Mouse (Mus musculus): ENCODE measurements around the gene Kif1c.
"Not testable (repeated sequence)": the region's sequence is repeated elsewhere in the genome, so short reads cannot be mapped to it uniquely, and the experiment has no call there.

Kif1c gene

DNA sequence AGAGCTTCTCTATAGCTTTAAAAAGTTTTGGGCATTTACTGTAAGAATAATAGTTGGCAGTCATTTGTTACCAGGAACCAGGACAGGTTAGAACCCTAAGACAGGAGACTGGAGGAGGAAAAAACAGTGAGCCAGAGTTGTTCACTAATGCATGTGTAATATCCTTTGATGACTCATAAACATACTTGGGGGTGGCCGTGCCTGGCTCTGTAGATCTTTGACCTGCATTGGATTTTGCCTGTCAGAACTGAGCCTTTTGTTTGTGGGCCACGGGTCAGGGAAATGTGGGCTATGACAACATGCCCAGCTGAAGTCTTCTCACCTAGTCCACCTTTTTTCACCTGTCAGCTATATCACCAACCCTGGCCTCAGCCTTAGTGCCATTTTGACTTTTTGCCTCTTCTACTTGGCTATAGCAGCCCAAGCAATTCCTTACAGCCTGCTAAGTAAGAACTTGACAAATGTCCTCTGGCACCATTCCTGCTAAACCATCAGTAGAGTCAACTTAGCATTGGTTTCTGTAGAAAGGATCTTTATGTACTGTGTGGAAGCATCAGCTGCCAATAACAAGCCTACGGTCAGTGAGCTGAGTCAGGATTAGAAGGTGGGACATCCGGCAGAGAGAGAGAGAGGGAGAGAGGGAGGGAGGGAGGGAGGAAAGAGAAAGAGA, 47.7 kb downstream of the Kif1c start:
- no peak for DNase-seq

DNA sequence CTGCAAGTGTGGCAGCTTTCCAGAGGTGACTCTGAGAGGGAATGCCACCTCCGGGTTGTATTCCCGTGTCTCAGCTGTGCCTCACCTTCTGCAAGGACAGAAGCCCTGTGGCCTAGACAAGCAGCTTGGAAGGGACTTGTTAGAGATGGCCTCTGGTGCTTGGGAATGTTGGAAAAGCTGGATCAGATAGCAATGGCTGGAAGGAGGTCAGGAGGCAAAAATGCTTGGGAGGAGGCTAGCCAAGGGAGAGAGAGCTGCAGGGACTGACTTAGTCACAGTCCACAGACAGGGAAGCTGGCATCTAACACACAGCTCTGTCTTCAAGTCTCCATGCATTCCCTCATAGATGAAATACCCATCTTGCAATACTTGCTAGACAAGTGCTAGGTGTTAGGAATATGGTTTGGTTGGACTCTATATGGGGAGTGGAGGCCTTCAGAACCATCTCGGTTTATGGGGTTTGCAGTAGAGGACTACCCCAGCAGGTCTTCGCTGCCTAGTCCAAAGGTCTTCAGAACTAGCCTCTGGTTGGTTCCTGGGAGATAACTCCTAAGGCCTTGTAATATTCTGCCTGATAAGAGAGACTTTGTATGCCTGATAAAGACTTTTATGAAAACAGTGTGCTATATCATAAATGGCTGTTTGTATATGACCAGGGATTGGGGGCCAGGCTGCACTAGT, 52.1 kb downstream of the Kif1c start:
- DNase-seq: no peak

DNA sequence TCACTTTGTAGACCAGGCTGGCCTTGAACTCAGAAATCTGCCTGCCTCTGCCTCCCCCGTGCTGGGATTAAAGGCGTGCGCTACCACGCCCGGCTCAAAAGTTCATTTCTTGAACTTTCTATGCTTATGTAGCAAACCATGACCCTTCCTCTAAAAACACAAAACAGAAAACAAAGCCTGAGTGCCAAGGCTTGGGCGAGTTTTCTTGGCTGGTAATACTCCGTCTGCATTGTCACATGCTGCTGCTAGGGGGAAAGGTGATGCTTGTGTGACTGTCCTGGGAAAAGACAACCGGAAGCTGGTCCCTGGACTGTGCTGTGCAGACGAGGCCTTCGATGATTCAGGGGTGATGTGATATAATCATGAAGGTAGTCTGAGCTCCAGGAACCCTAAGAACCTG, 52.8 kb downstream of the Kif1c start:
- no peak for DNase-seq

- DNase-seq: no peak
These were observed 54.1 kb downstream of the Kif1c start for GRCm38 (mm10) chr11:70754476-70754875.

- no peak for DNase-seq
These were observed 54.6 kb downstream of the Kif1c start for GRCm38 (mm10) chr11:70754958-70755357.

GRCm38 (mm10) chr11:70755645-70756044, 55.3 kb downstream of the Kif1c start:
- DNase-seq: peak; percentile 57

- DNase-seq: not testable (repeated sequence)
These were observed 60.1 kb downstream of the Kif1c start for GRCm38 (mm10) chr11:70760446-70760845.

DNA sequence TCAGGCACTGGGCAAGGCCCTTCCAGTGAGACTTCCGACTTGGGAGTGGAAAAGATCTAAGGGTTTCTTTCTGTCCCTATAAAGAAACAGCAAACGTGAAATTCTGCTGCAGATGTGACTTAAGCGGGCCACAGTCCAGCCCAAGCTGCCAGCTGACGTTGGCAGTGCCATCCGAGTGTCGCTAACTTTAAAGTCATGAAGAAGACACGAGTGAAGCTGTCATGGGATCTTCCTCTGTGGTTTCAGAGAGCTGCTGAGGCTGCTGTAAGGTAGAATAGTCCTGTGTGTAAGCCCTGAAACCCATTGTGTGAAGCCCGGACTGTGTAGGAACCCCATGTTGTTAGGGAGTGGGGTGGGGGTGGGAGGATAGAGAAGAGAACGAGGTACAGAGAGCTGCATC, 62.3 kb downstream of the Kif1c start:
- no peak for DNase-seq

- no peak for DNase-seq
These were observed 63.2 kb downstream of the Kif1c start for GRCm38 (mm10) chr11:70763582-70763935.

DNA sequence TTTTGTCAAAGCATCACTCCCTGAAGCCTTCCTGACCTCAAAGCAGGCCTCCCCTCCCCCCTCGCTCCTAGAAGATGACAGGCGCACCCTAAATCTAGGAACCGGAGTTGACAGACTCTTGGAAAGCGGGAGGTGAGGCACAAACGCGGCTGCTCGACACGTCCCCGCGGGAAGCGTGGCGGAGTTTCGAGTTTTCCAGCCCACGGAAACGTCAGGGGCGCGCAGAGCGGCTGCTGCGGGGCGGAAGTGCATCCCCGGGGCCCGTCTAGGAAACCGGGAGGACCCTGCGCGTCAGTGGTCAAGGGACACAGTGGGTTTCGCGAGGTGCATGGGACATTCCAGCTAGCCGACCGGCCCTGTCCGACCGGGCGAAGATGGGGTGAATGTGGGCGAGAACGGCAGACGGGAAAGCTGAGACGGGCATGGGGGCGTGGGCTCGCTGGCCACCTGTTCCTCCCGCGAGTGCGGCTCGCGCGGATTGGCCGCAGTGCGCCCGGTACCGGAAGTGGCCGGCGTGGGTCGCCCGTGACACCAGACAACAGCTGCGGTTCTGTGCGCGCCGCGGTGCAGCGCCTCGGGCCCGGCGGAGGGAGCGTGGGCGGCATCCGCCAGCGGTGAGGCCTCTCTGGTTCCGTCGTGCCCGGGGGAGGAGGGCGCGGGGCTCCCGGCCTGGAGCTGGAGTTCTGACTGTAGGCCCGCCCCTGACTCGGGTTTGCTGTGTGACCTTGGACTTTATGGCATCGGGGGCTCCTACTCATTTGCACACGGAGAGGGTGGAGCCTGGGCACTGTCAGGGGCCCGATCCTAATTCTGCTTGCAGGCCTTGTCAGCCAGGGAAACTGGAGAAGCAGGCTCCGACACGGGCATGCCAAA, 63.8 kb downstream of the Kif1c start, which contains the start of gene Zfp3:
Gene Zfp3 (plus strand): TSS at position 274 of the 873 bp plus-strand sequence.
- DNase-seq: peak; percentile 83

GRCm38 (mm10) chr11:70765776-70766445, 65.6 kb downstream of the Kif1c start:
- DNase-seq: no peak

DNA sequence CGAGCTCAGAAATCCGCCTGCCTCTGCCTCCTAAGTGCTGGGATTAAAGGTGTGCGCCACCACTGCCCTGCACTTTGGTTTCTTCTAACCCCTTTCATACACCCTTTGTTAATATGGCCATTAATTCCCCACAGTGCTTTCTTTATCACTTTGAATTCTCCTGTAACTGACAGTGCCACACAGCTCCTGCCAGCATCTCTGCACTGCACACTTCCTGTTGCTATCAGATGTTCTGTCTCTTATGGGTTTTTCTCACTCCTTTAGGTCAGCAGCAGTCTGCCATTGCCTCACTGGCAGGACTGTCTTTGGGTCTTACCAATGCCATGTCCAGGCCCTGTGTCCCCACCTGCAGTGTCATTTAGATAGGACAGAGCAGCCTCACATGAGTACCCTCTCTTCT, 70.5 kb downstream of the Kif1c start:
- DNase-seq: no peak

GRCm38 (mm10) chr11:70776830-70777571, 76.7 kb downstream of the Kif1c start:
- DNase-seq: peak; percentile 61

- no peak for DNase-seq
These were observed 77.3 kb downstream of the Kif1c start for GRCm38 (mm10) chr11:70777634-70778033.

GRCm38 (mm10) chr11:70778058-70778457, 77.7 kb downstream of the Kif1c start:
- DNase-seq: not testable (repeated sequence)

All from cerebellum, adult 9-11 months (tissue).